Mouse (Mus musculus) neural tube, embryonic 11.5 days (tissue): ENCODE results near the gene Slc29a1. TPM values are rescaled to one million over a fixed set of nuclear protein-coding genes. Genes with fewer than 3 reads are reported as not detected.
A peak's percentile ranks its signal among the peaks of the same experiment; 100 is the strongest.

Source experiments
- ATAC-seq: fragments of 200-750 bp; cut with Nextera tagmentation; 2 replicates; pipeline ENCODE4 v1.8.0; 2017; ENCODE audit warnings: moderate number of reproducible peaks, mild to moderate bottlenecking, moderate TSS enrichment, moderate library complexity; ENCODE audit not compliant: insufficient read depth, low FRiP score, low TSS enrichment
- DNase-seq: peaks from one replicate; pipeline ENCODE4 v3.0.0-alpha.2; 2015; ENCODE audit warnings: low spot score
- H3K27ac ChIP-seq: fragments of 300-500 bp; sonication (generic); 2 replicates; pipeline ENCODE4 v1.5.1; 2014; ENCODE audit warnings: low read depth, mild to moderate bottlenecking, low read length
- H3K27me3 ChIP-seq: fragments of 300-500 bp; sonication (generic); 2 replicates; pipeline ENCODE4 v1.6.1; 2014; ENCODE audit warnings: mild to moderate bottlenecking, low read length, mixed read lengths; ENCODE audit not compliant: control insufficient read depth, insufficient read depth
- H3K36me3 ChIP-seq: fragments of 300-500 bp; sonication (generic); 2 replicates; pipeline ENCODE4 v1.6.1; 2014; ENCODE audit warnings: mild to moderate bottlenecking, low read length, moderate library complexity, mixed read lengths; ENCODE audit not compliant: control insufficient read depth, insufficient read depth
- H3K4me1 ChIP-seq: fragments of 300-500 bp; sonication (generic); 2 replicates; pipeline ENCODE4 v1.6.1; 2014; ENCODE audit warnings: low read length, mixed read lengths; ENCODE audit not compliant: control insufficient read depth, insufficient read depth
- H3K4me2 ChIP-seq: fragments of 300-500 bp; sonication (generic); 2 replicates; pipeline ENCODE4 v1.6.1; 2014; ENCODE audit warnings: low read depth, mild to moderate bottlenecking, moderate library complexity
- H3K4me3 ChIP-seq: fragments of 300-500 bp; sonication (generic); 2 replicates; pipeline ENCODE4 v1.5.1; 2014; ENCODE audit warnings: low read depth, low read length
- H3K9ac ChIP-seq: fragments of 300-500 bp; sonication (generic); 2 replicates; pipeline ENCODE4 v1.6.1; 2014; ENCODE audit warnings: mild to moderate bottlenecking, low read length
- H3K9me3 ChIP-seq: fragments of 300-500 bp; sonication (generic); 2 replicates; pipeline ENCODE4 v1.6.1; 2016; ENCODE audit warnings: low read length; ENCODE audit not compliant: control insufficient read depth
- WGBS: fragments of 180-500 bp; shearing (Covaris S2); extraction: QIAGEN DNeasy Blood & Tissue Kit; methylation state at CpG from one replicate; pipeline ENCODE4 v1.1.7; 2014; 5-methylcytosine and 5-hydroxymethylcytosine counted together
- polyA plus RNA-seq: library from polyadenylated mRNA; unstranded; fragments of >200 nt; fragmentation: Nextera tagmentation; extraction: Ambion mirVana; gene quantifications from 2 replicates; pipeline ENCODE4 v1.2.1, GENCODE M21; 2014

The Slc29a1 gene
- 44.1 and 48.7 TPM in 2 replicates for polyA plus RNA-seq

GRCm38 (mm10) chr17:45599446-45600242 is at the start of gene Slc29a1:
Gene Slc29a1 (minus strand): TSS chr17:45599606.
- H3K36me3 ChIP-seq: no peaks in the 10 kb centered on the region
- H3K9ac ChIP-seq: peak within 1 kb of the TSS; percentile 44
- ATAC-seq (no peak), DNase-seq (peak; percentile 64)
- peak within 1 kb of the TSS; percentile 57 for H3K4me2 ChIP-seq
- no peaks in the 10 kb centered on the region for H3K9me3 ChIP-seq
- 18% methylated on average over 32 of the region's 32 CpGs for WGBS
- H3K27me3 ChIP-seq: peaks cover 27% of the 10 kb centered on the region
- H3K4me3 ChIP-seq: peak within 1 kb of the TSS; percentile 25
- no peak within 1 kb of the TSS for H3K27ac ChIP-seq
- peaks cover 32% of the 10 kb centered on the region for H3K4me1 ChIP-seq

- no peak for DNase-seq
- 91% methylated on average over 4 of the region's 4 CpGs for WGBS
These were observed 44.8 kb upstream of the Slc29a1 start for GRCm38 (mm10) chr17:45644185-45644584.

GRCm38 (mm10) chr17:45642701-45643100 is 43.3 kb upstream of the Slc29a1 start:
- no peak overlapping the region for H3K4me2 ChIP-seq
- no peak for ATAC-seq
- H3K9ac ChIP-seq: no peak overlapping the region
- H3K9me3 ChIP-seq: no peaks in the 10 kb centered on the region
- WGBS: 21% methylated on average over 12 of the region's 12 CpGs
- no peaks in the 10 kb centered on the region for H3K4me1 ChIP-seq
- H3K27ac ChIP-seq: no peak overlapping the region
- H3K4me3 ChIP-seq: no peak overlapping the region
- no peaks in the 10 kb centered on the region for H3K36me3 ChIP-seq
- no peaks in the 10 kb centered on the region for H3K27me3 ChIP-seq
- DNase-seq: peak; percentile 70

More at GRCm38 (mm10) chr17:45644185-45644584, 44.8 kb upstream of the Slc29a1 start:
- no peak overlapping the region for H3K4me3 ChIP-seq
- no peaks in the 10 kb centered on the region for H3K4me1 ChIP-seq
- H3K27ac ChIP-seq: no peak overlapping the region
- ATAC-seq: no peak
- H3K9ac ChIP-seq: no peak overlapping the region
- no peaks in the 10 kb centered on the region for H3K9me3 ChIP-seq
- no peaks in the 10 kb centered on the region for H3K27me3 ChIP-seq
- H3K4me2 ChIP-seq: no peak overlapping the region
- no peaks in the 10 kb centered on the region for H3K36me3 ChIP-seq

- ATAC-seq: no peak
- DNase-seq: no peak
- 88% methylated on average over 8 of the region's 8 CpGs for WGBS
These were observed 42.6 kb upstream of the Slc29a1 start for GRCm38 (mm10) chr17:45641981-45642380.

GRCm38 (mm10) chr17:45638596-45639295 is 39.3 kb upstream of the Slc29a1 start:
- no peak for ATAC-seq

More at GRCm38 (mm10) chr17:45641981-45642380, 42.6 kb upstream of the Slc29a1 start:
- no peaks in the 10 kb centered on the region for H3K4me1 ChIP-seq
- no peak overlapping the region for H3K4me2 ChIP-seq
- H3K9me3 ChIP-seq: no peaks in the 10 kb centered on the region
- no peaks in the 10 kb centered on the region for H3K36me3 ChIP-seq
- no peak overlapping the region for H3K4me3 ChIP-seq
- H3K27ac ChIP-seq: no peak overlapping the region
- no peak overlapping the region for H3K9ac ChIP-seq
- H3K27me3 ChIP-seq: no peaks in the 10 kb centered on the region

GRCm38 (mm10) chr17:45634033-45634432 is 34.6 kb upstream of the Slc29a1 start:
- no peak overlapping the region for H3K4me3 ChIP-seq
- no peaks in the 10 kb centered on the region for H3K36me3 ChIP-seq
- no peaks in the 10 kb centered on the region for H3K27me3 ChIP-seq
- ATAC-seq: no peak
- H3K9me3 ChIP-seq: no peaks in the 10 kb centered on the region
- no peaks in the 10 kb centered on the region for H3K4me1 ChIP-seq
- no peak overlapping the region for H3K27ac ChIP-seq
- no peak for DNase-seq
- H3K9ac ChIP-seq: no peak overlapping the region
- 79% methylated on average over 5 of the region's 5 CpGs for WGBS
- no peak overlapping the region for H3K4me2 ChIP-seq

More at GRCm38 (mm10) chr17:45638596-45639295, 39.3 kb upstream of the Slc29a1 start:
- Histone ChIP-seq H3K27me3 (no peaks in the 10 kb centered on the region), H3K4me2 (no peak overlapping the region), H3K36me3 (no peaks in the 10 kb centered on the region), H3K4me3 (no peak overlapping the region), H3K9me3 (no peaks in the 10 kb centered on the region), H3K9ac (no peak overlapping the region), H3K4me1 (no peaks in the 10 kb centered on the region), H3K27ac (no peak overlapping the region)
- 77% methylated on average over 16 of the region's 16 CpGs for WGBS
- no peak for DNase-seq

GRCm38 (mm10) chr17:45631940-45632339 is 32.5 kb upstream of the Slc29a1 start:
- Histone ChIP-seq H3K36me3 (no peaks in the 10 kb centered on the region), H3K4me3 (no peak overlapping the region)

GRCm38 (mm10) chr17:45630992-45631391 is 31.6 kb upstream of the Slc29a1 start:
- WGBS: 57% methylated on average over 3 of the region's 3 CpGs
- Histone ChIP-seq H3K27ac (no peak overlapping the region), H3K4me2 (no peak overlapping the region; the same call in 1 of the 2 replicates), H3K9me3 (no peaks in the 10 kb centered on the region), H3K27me3 (no peaks in the 10 kb centered on the region), H3K36me3 (no peaks in the 10 kb centered on the region), H3K4me3 (no peak overlapping the region), H3K4me1 (no peaks in the 10 kb centered on the region), H3K9ac (no peak overlapping the region)
- ATAC-seq (no peak), DNase-seq (no peak)

More at GRCm38 (mm10) chr17:45631940-45632339, 32.5 kb upstream of the Slc29a1 start:
- ATAC-seq: no peak
- no peak overlapping the region for H3K9ac ChIP-seq
- WGBS: 80% methylated on average over 6 of the region's 6 CpGs
- no peak for DNase-seq
- no peaks in the 10 kb centered on the region for H3K4me1 ChIP-seq
- H3K27me3 ChIP-seq: no peaks in the 10 kb centered on the region
- no peak overlapping the region for H3K4me2 ChIP-seq
- H3K27ac ChIP-seq: no peak overlapping the region
- H3K9me3 ChIP-seq: no peaks in the 10 kb centered on the region
